Mouse (Mus musculus): ENCODE results near the gene Krtap16-1.
A peak's percentile ranks its signal among the peaks of the same experiment; 100 is the strongest.

The Krtap16-1 gene

GRCm38 (mm10) chr11:99986180-99986647, at the start of gene Krtap16-1:
TSS of gene Krtap16-1 (minus strand) at chr11:99986597.
- DNase-seq (ENCODE audit: extremely low spot score), result no peak

GRCm38 (mm10) chr11:100029768-100030167, 43.4 kb upstream of the Krtap16-1 start, which contains the start of gene Krt33b:
TSS of gene Krt33b (minus strand) at chr11:100029868.
- no peak for DNase-seq (ENCODE audit: extremely low spot score)

GRCm38 (mm10) chr11:100021438-100021837, 35.0 kb upstream of the Krtap16-1 start:
- DNase-seq (ENCODE audit: extremely low spot score), result no peak

GRCm38 (mm10) chr11:100019466-100019865, 33.1 kb upstream of the Krtap16-1 start:
- DNase-seq (ENCODE audit: extremely low spot score), result no peak

- DNase-seq (ENCODE audit: extremely low spot score), result no peak
These were observed 29.7 kb upstream of the Krtap16-1 start, which contains the start of gene Krt33a for GRCm38 (mm10) chr11:100016112-100016511. TSS of gene Krt33a (minus strand) at chr11:100016212.

GRCm38 (mm10) chr11:100013691-100014171, 27.3 kb upstream of the Krtap16-1 start:
- DNase-seq (ENCODE audit: extremely low spot score), result no peak

GRCm38 (mm10) chr11:100010682-100011081, 24.3 kb upstream of the Krtap16-1 start:
- DNase-seq (ENCODE audit: extremely low spot score), result no peak

- no peak for DNase-seq (ENCODE audit: extremely low spot score)
These were observed 21.9 kb upstream of the Krtap16-1 start for GRCm38 (mm10) chr11:100008336-100008735.

GRCm38 (mm10) chr11:100006624-100007023, 20.2 kb upstream of the Krtap16-1 start:
- DNase-seq (ENCODE audit: extremely low spot score), result no peak

GRCm38 (mm10) chr11:100005905-100006304, 19.5 kb upstream of the Krtap16-1 start:
- no peak for DNase-seq (ENCODE audit: extremely low spot score)

- DNase-seq (ENCODE audit: extremely low spot score), result peak; percentile 33
These were observed 18.4 kb upstream of the Krtap16-1 start for GRCm38 (mm10) chr11:100004846-100005245.

GRCm38 (mm10) chr11:99999091-99999490, 12.7 kb upstream of the Krtap16-1 start:
- no peak for DNase-seq (ENCODE audit: extremely low spot score)

- no peak for DNase-seq (ENCODE audit: extremely low spot score)
These were observed 7.9 kb upstream of the Krtap16-1 start for GRCm38 (mm10) chr11:99994384-99994661.

GRCm38 (mm10) chr11:99993620-99994383, 7.4 kb upstream of the Krtap16-1 start, which contains the start of gene Krtap17-1:
TSS of gene Krtap17-1 (minus strand) at chr11:99993994.
- DNase-seq (ENCODE audit: extremely low spot score), result no peak

GRCm38 (mm10) chr11:99990571-99990970, 4.2 kb upstream of the Krtap16-1 start:
- DNase-seq (ENCODE audit: extremely low spot score), result no peak

- DNase-seq (ENCODE audit: extremely low spot score), result no peak
These were observed 3.5 kb upstream of the Krtap16-1 start for GRCm38 (mm10) chr11:99989881-99990405.

- no peak for DNase-seq (ENCODE audit: extremely low spot score)
These were observed 2.1 kb upstream of the Krtap16-1 start for GRCm38 (mm10) chr11:99988530-99988929.

- DNase-seq (ENCODE audit: extremely low spot score), result no peak
These were observed 905 bp downstream of the Krtap16-1 start for GRCm38 (mm10) chr11:99985291-99986092.

- DNase-seq (ENCODE audit: extremely low spot score), result no peak
These were observed 3.0 kb downstream of the Krtap16-1 start for GRCm38 (mm10) chr11:99983442-99983841.

- no peak for DNase-seq (ENCODE audit: extremely low spot score)
These were observed 3.7 kb downstream of the Krtap16-1 start for GRCm38 (mm10) chr11:99982731-99983130.

GRCm38 (mm10) chr11:99978953-99979352, 7.4 kb downstream of the Krtap16-1 start, which contains the start of gene Krtap29-1:
TSS of gene Krtap29-1 (minus strand) at chr11:99979053.
- no peak for DNase-seq (ENCODE audit: extremely low spot score)

GRCm38 (mm10) chr11:99965961-99966360, 20.4 kb downstream of the Krtap16-1 start:
- DNase-seq (ENCODE audit: extremely low spot score), result peak; percentile 5

Measured in embryo, embryonic 9.5 days (tissue).